Mouse (Mus musculus) mouse embryonic stem cell (cell line): ENCODE results near the gene Pik3r2.

Experiments used
- in situ Hi-C, 2 experiments: fragments of 300-500 bp; cut with MboI; formaldehyde crosslinking; loops; 1 replicate in 1 of 2; 3 replicates in 1 of 2; pipeline ENCODE4 v1.14.3; 2019 to 2020; ENCODE audit warnings: low sequenced_read_pairs in 2 of 2, low pct_unique_long_range_greater_than_20kb in 1 of 2, mixed read lengths in 1 of 2; ENCODE audit not compliant: unreplicated experiment in 1 of 2

The Pik3r2 gene

DNA sequence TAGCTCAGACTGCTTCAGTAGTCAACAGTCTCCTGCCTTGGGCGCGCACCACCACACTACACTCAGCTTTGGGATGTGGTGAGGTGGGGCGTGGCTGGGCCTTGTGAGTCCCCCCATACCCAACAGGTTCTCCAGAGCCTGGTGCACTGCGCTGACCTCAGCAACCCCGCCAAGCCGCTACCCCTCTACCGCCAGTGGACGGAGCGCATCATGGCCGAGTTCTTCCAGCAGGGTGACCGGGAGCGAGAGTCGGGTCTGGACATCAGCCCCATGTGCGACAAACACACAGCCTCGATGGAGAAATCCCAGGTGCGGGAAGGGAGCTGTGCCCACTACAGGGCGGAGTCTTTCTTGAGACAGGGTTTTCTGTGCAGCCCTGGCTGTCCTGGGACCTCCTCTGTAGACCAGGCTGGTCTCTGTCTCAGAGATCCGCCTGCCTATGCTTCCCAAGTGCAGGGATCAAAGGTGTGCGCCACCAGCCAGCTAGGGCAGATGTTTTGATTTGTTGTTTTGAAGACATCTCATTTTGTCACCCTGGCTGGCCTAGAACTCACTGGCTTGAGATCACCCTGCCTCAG is 27.3 kb downstream of the Pik3r2 start:
- in situ Hi-C loops: no loop called here

DNA sequence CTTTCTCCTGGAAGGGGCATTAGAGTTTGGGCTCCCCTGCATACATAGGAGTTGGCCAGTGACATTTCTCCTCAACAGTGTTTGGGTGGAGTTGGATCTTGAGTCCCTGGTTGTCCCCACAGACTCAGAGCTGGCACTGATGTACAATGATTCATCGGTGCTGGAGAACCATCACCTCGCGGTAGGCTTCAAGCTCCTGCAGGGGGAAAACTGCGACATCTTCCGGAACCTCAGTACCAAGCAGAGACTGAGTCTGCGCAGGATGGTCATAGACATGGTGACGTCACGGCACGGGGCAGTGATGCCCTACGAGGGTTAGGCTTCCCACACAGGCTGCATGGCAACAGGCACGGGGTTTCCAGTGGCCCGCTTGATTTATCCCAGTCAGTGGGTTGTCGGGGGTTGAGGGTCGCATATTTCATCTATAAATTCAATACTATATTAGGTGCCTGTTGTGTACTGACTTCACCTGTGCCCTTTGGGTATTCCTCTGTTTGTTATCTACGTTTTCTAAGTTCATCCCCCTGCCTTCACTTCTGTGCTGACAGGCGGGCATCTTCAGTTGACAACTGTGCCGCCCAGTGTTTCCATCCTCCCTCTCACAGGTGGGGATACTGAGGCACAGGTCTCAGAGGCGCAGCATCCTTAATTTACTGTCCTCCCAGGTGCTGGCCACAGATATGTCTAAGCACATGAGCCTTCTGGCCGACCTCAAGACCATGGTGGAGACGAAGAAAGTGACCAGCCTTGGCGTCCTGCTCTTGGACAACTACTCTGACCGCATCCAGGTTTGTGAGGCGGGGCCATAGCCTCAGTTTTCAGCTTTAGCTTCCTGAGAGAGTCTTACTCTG is 28.0 kb downstream of the Pik3r2 start:
- in situ Hi-C loops: no loop called here

DNA sequence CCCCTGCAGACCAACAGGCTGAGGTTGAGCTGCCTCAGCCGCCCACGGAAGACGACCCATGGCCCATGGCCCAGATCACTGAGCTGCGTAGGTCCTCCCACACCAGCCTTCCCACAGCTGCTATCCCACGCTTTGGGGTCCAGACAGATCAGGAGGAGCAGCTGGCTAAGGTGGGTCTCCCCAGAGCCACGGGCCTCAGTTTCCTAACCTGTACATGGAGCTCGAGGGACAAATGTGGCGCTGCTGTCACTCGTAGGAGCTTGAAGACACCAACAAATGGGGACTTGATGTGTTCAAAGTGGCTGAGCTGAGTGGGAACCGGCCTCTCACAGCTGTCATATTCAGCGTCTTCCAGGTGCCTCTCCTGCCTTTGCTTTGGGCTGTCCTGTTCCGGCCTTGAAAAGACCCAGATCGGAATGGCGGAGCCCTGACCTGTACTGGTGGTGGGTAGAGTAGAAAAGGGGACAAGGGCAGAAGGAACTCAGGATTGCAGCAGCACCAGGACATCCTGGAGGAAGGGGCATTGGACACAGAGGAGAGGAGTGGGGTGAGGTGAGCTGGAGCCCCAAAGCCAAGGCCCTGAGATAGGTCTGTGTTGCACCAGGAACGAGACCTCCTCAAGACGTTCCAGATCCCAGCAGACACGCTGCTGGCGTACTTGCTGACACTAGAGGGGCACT is 29.2 kb downstream of the Pik3r2 start:
- in situ Hi-C loops: no loop called here

DNA sequence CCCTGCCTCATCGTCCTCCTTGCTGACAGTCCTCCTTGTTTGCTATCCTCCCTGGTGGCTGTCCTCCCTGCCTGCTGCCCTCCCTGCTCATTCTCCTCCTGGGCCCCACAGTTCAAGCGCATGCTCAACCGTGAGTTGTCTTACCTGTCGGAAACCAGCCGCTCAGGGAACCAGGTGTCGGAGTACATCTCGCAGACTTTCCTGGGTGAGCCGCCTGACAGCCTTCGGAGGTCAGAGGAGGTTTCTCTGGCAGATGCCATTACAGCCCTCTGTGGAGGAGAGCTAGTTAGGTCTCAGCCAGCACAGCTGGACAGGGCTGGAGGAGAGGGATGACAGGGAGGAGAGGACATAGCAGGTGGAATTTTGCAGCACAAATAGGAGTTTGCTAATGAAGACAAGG is 29.8 kb downstream of the Pik3r2 start:
- in situ Hi-C loops: no loop called here

DNA sequence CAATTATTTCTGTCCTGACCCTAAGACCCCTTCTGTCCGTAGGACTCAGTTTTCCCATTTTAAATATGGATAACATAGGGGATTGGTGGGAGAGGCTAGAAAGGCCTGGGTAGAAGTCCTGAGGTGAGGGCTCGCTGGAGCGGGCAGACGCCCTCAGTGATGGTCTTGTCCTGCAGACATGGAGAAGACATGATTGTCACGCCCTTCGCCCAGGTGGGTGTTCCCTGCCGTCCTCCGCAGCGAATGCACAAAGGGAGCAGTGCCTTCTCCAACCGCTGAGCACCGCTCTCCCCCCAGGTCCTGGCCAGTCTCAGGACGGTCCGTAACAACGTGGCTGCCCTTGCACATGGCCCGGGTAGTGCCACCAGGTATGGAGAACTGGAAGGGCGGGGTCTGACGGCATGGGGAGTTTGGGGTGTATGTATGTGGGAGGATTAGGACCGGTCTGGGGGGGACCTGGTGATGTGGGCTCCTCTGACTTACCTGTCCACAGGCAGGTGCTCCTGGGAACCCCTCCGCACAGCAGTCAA is 30.8 kb downstream of the Pik3r2 start:
- in situ Hi-C loops: no loop called here

DNA sequence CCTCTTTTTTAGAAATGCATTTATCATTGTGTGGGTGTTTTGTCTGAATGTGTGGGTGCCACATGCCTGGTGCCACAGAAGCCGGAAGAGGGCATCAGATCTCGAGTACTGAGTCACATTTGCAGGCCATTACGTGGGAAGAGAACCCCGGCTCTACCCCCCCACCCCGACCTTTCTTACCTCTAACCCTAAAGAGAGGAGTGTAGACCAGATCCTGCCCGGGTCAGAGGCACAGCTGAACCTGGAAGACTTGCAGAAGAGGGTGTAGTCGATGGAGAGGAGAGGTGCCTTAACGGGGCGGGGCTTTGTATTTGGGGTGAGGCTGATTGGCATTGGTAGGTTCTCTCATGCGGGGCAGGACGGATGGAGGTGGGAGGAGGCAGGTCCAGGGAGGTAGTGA is 31.7 kb downstream of the Pik3r2 start:
- in situ Hi-C loops: no loop called here

DNA sequence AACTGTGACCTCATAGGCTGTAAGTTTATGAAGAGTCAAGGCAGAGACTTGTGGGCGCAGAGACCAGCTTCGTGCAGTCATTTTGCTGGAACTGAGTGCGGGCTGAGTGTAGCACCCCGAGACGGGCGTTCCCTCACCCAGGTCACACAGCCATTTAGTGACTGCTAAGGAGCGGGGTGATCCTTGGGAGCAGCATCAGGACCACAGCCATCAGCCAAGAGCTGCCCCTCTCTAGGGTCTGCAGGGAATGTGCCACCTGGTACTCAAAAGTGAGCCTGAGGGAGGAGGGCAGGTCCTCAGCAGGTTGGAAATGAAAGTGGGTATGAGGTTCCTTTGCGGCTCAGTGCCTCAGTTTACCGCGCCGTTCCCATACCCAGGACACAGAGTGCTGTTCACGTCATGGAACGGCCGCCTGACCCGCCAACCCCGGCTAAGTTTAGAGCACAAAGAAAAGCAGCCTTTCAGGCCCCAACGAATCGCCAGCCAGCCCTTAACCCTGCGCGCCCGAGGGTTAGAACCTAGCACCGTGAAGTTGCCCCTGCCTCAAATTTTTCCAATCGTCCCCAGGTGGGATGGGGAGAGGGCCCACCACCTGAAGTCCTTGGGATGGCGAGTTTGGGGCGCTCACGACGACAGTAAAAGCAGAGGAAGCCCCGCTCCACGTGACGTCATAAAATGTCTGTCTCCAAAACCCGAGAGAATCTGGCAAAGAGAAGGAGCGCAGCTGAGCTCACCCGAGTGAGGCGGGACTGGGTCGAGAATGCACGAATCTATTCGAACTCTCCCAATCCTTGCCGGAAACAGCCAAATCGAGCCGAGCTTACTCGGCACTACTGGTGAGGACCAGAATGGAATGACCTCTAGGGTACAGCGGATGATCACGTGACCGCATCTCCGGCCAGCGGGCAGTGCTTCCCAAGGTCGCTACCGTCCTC is 32.6 kb downstream of the Pik3r2 start:
- in situ Hi-C loops: no loop called here

DNA sequence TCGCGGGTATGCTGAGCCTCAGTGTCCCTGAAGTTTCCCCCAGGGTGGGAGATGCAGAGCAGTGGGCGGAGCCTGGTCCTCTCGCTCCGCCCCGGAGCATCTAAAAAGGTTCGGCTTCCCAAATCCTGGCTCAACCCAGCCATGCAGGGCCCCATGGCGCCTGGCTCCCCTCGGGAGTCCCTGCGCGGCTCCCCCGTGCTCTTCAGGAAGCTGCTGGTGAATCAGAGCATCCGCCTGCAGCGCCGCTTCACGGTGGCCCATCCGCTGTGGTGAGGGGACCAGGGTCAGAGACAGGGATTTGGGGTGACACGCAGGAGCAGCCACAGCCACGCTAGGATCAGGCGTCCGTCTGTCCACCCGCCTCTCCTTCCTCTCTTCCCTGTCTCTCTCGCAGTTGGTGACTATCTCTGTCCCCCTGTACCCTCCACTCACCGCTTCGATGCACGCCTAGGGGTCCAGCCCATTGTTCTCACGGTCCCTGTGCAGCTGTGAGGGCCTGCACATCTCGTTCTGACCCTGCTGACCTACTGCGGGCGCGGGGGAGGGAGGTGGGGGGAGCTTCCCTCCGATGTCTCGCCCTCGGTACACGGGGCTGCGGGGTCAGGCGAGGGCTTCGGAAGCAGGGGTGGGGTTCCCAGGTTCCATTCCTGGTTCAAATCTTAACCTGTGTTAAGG is 33.4 kb downstream of the Pik3r2 start:
- in situ Hi-C loops: no loop called here

DNA sequence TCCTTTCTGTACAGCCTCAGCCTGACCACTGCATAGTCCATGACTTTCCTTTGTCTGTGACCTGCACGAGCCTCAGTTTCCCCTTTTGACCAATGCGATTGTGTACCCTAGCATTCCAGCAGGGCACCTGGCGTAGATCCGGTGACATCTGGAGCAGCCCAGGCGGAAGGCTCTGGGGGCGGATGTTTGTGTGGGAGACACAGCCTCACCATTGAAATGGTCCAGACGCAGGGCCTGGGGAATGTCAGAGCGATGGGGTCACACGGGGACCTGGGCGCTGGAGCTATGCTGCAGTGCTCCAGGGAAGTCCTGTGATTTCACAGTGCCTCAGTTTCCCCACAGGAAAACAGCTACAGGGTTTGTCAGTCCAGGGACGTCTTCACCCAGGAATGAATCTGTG is 34.3 kb downstream of the Pik3r2 start:
- in situ Hi-C loops: no loop called here

DNA sequence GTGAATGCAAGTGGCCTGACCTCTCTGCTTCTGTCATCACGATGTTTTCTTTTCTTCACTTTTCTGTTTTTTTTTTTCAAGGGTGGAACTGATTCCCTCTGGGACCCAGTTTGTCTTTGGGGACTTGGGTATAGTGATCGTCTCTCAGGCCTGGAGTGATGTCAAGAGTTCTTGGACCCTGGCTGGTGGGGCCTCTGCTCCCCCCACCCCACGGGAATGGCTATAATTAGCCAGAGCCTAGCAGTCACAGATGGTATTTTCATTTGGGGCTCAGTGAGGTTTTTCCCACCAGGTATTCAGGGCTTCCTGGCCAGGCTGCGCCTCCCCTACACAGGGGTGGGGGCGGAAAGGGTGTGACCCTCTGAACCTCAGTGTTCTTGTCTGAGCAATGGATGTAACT is 34.9 kb downstream of the Pik3r2 start:
- in situ Hi-C loops: no loop called here

DNA sequence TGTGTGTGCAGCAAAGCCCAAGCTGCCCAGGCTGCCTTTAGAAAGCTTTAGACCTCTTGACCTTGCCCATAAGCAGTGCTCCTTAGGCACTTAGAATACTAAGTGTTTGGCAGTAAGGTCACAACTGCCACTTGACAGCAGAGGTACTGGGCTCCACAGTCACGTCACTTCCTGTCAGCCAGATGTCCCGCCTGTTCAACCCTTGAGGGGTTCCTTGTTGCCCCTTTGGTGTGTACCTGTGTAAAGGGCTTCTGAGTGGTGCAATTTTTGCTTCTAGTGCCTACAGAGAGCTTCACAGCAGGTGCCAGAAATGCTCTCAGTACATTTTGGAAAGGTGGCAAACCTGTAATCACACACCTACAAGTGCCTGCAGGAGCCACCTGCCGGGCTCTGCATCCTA is 38.3 kb downstream of the Pik3r2 start:
- in situ Hi-C loops: no loop called here

DNA sequence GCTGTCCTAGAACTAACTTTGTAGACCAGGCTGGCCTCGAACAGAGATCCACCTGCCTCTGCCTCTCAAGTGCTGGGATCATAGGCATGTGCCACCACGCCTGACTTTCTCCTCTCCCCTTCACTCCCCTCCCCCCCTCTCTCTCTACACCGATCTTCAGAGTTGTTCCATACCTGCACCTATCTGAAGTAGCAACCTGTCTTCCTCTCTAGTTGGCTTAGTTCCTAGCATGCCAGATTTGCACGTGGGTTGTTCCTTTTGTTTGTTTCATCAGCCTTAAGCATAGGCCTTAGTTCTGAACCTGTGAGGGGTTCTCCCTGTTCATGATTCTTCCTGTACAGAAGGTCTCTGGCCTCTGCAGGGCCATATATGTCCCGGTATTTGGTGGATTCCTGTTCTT is 38.8 kb downstream of the Pik3r2 start:
- in situ Hi-C loops: no loop called here

DNA sequence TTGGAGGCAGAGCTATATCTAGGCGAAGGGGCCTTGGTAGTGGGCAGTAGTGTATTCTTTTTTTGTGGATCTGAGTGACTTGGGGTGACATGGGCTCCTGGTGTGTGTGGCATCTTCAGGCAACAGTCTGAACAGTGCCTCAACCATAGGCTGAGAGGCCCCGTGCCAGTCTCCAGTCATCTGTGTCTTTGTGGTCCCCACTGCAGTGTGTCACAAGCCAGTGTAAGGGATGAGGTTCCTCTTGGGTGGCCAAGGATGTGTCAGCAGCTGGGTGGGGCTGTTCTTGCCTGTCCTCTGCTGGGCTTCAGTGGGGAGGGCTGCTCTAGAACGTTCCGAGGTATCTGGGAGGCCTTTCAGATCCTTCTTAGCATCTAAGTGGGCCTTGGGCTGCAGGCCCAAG is 45.6 kb downstream of the Pik3r2 start:
- in situ Hi-C loops: no loop called here

DNA sequence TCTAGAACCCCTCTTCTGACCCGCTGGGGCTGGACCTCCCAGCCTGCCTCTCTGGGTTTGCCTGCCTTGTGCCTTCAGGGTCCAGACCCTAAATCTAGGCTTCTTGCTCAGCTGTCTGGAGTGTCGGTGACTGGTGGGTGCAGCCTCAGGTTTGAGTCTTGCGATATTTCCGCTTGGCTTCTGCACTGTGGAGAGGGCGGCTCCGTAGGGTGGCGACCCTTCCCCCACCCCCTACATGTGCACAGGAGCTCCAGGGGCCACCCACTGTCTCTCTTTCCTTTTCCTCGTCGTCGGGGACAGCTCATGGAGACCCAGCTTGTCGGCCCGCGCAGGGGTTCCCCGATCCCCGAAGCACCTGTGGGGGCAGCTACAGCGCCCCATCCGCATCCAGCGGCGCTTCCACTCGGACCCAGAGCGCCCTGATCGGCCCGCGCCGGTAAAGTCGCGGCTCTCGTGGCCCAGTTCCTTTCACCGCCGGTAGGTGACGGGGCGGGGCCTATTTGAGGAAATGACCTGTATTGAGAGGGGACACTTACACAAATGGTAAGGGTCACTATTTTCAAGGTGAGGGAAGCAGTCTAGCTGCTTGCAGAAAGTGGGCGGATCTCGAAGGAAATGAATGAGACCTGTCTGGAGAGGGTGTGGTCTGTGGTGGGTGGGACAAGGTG is 46.6 kb downstream of the Pik3r2 start:
- in situ Hi-C loops: no loop called here

DNA sequence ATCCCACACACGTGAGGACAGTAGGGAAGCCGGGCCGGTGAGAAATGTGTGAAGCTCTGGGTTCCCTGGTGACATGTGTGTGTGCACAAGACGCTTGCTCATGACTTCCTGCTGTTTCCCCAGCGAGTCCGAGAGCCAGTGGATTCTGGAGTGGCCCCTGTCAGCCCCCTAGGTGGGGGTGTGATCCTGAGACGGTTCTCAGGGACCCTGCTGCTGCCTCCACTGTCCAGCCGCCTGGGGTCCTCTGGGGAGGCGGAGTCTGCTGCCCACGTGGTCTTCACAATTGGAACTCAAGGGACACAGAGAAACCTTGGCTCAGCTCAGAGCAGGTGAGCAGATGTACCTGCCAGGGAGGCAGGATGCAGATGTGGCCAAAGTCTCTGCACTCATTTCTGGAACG is 49.8 kb downstream of the Pik3r2 start:
- in situ Hi-C loops: no loop called here

DNA sequence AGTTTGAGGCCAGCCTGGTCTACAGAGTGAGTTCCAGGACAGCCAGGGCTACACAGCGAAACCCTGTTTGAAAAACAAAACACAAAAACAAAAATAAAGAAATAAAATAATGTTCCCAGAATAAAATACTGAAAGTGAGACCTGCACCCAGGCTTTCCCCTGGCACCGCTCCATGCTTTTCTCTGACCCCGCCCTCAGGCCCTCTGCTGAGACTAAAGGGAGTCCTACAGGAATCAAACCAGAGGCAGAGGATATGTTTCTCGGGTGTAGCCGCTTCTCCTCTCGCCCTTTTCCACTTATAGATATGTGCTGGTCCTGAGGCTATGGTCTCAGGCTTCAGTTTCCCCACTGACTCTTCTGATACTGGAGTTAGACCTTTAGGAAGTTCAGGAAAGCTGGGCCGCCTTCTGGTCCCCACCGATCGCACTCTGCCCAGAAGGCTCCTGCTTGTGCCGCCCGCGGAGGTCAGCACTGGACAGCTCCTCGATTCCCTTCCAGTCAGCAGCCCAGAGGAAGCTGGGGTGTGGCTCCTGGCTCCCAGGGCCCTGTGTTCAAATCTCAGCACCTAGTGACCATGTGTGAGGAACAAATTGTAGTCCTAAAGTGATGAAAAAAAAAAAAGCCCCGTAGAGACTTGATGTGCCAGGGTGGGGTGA is 50.6 kb downstream of the Pik3r2 start:
- in situ Hi-C loops: no loop called here

DNA sequence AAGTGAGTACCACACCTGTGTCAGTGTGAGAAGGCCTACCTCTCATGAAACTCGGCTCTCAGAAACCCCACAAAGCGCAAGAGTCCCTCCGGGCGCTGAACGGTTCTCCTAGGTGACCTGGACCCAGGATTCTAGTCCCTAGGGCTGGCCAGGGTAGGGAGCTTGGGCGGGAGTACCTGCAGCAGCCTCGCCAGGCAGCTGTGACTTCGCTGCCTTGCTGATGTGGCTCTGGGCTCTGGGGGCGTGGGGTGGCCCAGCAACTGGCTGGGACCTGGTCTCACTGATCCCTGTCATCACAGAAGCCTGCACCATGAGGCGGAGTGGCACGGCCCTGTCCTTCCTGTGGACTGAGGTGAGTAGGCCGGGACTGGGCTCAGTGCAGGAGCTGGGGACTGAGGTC is 52.3 kb downstream of the Pik3r2 start:
- in situ Hi-C loops: no loop called here
